Mouse (Mus musculus): Measurements from ENCODE around the gene Bpifb1.
"Not testable (repeated sequence)": the region's sequence is repeated elsewhere in the genome, so short reads cannot be mapped to it uniquely, and the experiment has no call there.

The Bpifb1 gene

GRCm38 (mm10) chr2:154211881-154212280, 21.3 kb downstream of the Bpifb1 start:
- DNase-seq (ENCODE audit: low spot score) = no peak

GRCm38 (mm10) chr2:154215191-154215590, 24.6 kb downstream of the Bpifb1 start:
- DNase-seq (ENCODE audit: low spot score) = peak; percentile 74

- no peak for DNase-seq (ENCODE audit: low spot score)
Observed at GRCm38 (mm10) chr2:154219950-154220349, 29.3 kb downstream of the Bpifb1 start.

- peak; percentile 72 for DNase-seq (ENCODE audit: low spot score)
Observed at GRCm38 (mm10) chr2:154223265-154223916, 32.8 kb downstream of the Bpifb1 start, which contains the start of gene Bpifb5. Gene Bpifb5, plus strand, starts transcription at chr2:154223742.

- no peak for DNase-seq (ENCODE audit: low spot score)
Observed at GRCm38 (mm10) chr2:154223917-154224273, 33.3 kb downstream of the Bpifb1 start.

- DNase-seq (ENCODE audit: low spot score) = no peak
Observed at GRCm38 (mm10) chr2:154226991-154227390, 36.4 kb downstream of the Bpifb1 start.

- DNase-seq (ENCODE audit: low spot score) = no peak
Observed at GRCm38 (mm10) chr2:154227830-154228229, 37.2 kb downstream of the Bpifb1 start.

GRCm38 (mm10) chr2:154233426-154233825, 42.8 kb downstream of the Bpifb1 start:
- no peak for DNase-seq (ENCODE audit: low spot score)

- peak; percentile 50 for DNase-seq (ENCODE audit: low spot score)
Observed at GRCm38 (mm10) chr2:154240771-154241170, 50.2 kb downstream of the Bpifb1 start.

GRCm38 (mm10) chr2:154242726-154243125, 52.1 kb downstream of the Bpifb1 start:
- DNase-seq (ENCODE audit: low spot score) = not testable (repeated sequence)

GRCm38 (mm10) chr2:154243356-154244036, 52.9 kb downstream of the Bpifb1 start:
- no peak for DNase-seq (ENCODE audit: low spot score)

- no peak for DNase-seq (ENCODE audit: low spot score)
Observed at GRCm38 (mm10) chr2:154245322-154245721, 54.7 kb downstream of the Bpifb1 start.

GRCm38 (mm10) chr2:154255254-154255653, 64.6 kb downstream of the Bpifb1 start:
- DNase-seq (ENCODE audit: low spot score) = not testable (repeated sequence)

- no peak for DNase-seq (ENCODE audit: low spot score)
Observed at GRCm38 (mm10) chr2:154255770-154256169, 65.2 kb downstream of the Bpifb1 start.

GRCm38 (mm10) chr2:154257554-154257953, 66.9 kb downstream of the Bpifb1 start, which contains the start of gene Bpifb9a:
Gene Bpifb9a, plus strand, starts transcription at chr2:154257854.
- not testable (repeated sequence) for DNase-seq (ENCODE audit: low spot score)

- DNase-seq (ENCODE audit: low spot score) = not testable (repeated sequence)
Observed at GRCm38 (mm10) chr2:154264397-154264796, 73.8 kb downstream of the Bpifb1 start.
